Mouse (Mus musculus): ENCODE results near the gene Pgbd5.
A peak's percentile ranks its signal among the peaks of the same experiment; 100 is the strongest.

Gene Pgbd5

DNA sequence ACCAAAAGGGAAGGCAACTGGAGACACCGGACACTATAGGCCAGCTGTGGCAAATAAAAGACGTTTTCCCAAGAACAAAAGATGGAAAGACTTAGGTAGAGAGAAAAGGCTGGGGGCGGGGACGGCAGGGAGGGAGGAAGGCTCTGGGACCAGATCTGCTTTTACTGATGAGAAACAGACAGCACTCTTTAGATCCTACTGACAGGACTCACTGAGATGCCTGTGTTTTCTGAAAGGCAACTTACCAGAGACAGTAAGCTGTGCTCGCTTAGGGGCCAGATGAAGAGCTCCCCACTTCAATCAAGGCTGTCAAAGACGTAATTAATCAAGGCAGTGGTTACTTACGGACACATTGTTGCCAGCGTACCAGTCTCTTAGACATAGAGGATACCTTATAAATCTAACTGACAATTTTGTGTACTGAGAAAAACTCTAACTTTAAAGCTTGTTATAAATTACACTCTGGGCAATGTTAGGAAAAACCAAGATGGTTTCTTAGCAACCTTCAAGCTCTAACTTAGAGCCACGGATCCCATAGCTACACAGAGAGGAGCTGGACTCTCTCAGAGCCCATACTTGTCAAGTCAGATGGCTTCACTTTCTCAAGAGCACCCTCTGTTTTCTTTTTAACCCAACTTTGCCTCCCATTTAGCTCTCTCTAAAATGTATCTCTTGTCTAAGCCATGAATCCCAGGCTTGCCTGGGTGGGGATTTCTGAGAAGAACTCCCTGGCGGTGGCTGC is 47.0 kb downstream of the Pgbd5 start:
- no peak for DNase-seq (ENCODE audit: low spot score in 2 of 2)

DNA sequence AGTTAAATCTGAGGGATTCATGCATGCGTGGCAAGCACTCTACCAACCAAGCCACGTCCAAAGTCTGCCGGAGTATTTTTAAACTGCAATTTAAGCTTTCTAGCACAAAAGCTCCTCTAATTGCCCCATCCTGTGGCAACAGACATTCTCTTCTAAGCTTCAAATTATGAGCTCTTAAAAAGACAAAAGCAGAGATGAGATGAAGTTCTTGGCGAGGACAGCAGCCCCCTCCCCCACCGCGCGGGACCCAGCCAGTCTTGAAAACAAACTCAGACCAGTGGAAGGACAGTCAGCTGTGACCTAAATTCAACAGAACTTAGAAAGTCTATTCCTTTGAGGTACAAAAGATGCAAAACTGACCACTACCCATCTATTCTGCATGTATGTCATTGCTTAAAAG is 48.3 kb downstream of the Pgbd5 start:
- DNase-seq (ENCODE audit: low spot score in 2 of 2) = no peak

DNA sequence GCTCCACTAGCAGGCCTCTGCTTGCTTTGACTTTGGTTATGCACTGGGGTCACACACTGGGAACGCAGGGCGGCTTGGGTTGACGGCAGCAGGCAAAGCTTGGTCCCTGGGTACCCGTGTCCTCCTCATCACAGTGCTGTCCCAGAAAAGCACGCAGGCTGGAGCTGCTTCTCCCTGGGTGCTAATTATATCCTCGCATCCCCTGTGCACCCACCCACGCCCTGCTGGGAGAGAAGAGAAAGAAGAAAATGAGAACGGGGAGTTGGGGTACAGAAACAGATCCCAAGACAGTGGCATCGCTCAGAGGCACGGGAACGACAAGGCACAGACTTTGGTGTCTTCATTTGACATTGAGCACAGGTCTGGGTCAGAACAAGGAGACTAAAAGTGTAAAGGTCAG is 50.0 kb downstream of the Pgbd5 start:
- DNase-seq (ENCODE audit: low spot score in 2 of 2) = no peak

DNA sequence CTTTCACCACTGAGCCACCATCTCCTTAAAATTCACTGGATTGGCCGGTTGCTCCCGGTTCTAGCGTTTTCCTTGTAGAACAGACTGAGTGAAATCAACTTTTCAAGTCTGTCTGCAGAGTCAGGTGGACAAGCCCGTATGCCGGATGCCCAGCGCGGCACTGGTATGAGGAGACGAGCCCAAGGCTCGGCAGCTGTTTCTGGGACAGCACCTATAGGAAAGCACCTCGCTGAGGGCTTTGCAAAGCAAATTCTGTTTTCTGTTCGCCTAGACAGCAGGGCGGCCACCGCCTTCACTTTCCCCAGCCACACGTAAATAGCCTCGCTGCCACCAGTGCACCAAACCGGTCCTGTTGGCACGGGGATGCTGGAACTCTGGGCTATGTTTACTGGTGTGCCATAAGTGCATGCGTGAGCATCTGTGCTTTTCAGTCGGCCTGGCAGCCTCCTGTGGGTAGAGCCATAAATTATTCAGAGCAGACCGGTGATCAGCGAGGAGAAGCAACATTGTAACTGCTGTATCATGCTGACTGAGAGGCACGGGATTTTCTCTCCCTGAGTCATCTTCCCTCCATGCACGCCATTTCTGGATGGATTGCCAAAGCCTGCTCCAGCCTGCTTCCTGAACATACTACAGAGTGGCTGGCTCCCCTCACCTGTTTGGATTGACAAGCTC is 53.1 kb downstream of the Pgbd5 start:
- DNase-seq (ENCODE audit: low spot score in 2 of 2) = no peak

- no peak for DNase-seq (ENCODE audit: low spot score in 2 of 2)
Measured at GRCm38 (mm10) chr8:124384336-124384735, 55.1 kb downstream of the Pgbd5 start.

GRCm38 (mm10) chr8:124382235-124382634 is 57.2 kb downstream of the Pgbd5 start:
- DNase-seq (ENCODE audit: low spot score in 2 of 2) = no peak

GRCm38 (mm10) chr8:124379289-124379688 is 60.2 kb downstream of the Pgbd5 start:
- DNase-seq (ENCODE audit: low spot score in 2 of 2) = no peak

DNA sequence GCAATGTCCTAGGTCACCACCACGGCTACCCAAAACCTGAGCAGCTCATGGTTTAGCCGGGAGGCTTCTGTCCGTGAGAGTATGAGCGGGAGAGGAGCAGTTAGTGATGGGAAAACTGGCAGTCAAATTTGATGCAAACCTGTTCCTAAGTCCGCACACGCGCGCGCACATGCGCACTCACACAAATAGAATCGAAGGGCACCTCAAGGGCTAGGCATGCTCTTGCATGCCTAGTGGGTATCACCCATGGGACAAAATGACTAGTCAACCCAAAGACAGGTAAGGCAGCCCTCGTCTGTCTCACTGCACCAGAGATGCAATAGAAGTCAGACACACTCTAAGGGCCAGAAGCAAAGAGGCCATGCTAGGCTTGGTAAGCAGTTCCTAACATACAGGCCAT is 63.1 kb downstream of the Pgbd5 start:
- DNase-seq (ENCODE audit: low spot score in 2 of 2) = no peak

DNA sequence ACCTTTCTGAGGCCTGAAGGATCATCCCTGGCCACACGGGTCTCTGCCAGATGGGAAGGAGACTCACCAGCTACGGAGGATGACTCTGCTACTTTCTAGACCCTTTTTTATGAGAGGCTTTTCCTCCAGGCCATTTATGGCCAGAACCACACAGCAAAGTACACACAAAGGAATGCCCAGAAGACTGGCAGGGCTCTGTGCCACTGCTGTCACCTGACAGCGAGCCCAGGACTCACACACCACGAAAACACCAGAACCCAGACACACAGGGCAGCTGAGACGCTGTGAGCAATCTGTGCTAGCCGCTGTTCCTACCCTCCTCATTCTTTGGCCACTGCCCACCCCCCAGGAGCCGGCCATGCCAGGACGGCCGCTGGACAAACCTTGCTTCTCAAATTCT is 63.7 kb downstream of the Pgbd5 start:
- no peak for DNase-seq (ENCODE audit: low spot score in 2 of 2)

- no peak for DNase-seq (ENCODE audit: low spot score in 2 of 2)
Measured at GRCm38 (mm10) chr8:124375168-124375567, 64.3 kb downstream of the Pgbd5 start.

- DNase-seq (ENCODE audit: low spot score in 2 of 2) = no peak
Measured at GRCm38 (mm10) chr8:124373753-124374152, 65.7 kb downstream of the Pgbd5 start.

DNA sequence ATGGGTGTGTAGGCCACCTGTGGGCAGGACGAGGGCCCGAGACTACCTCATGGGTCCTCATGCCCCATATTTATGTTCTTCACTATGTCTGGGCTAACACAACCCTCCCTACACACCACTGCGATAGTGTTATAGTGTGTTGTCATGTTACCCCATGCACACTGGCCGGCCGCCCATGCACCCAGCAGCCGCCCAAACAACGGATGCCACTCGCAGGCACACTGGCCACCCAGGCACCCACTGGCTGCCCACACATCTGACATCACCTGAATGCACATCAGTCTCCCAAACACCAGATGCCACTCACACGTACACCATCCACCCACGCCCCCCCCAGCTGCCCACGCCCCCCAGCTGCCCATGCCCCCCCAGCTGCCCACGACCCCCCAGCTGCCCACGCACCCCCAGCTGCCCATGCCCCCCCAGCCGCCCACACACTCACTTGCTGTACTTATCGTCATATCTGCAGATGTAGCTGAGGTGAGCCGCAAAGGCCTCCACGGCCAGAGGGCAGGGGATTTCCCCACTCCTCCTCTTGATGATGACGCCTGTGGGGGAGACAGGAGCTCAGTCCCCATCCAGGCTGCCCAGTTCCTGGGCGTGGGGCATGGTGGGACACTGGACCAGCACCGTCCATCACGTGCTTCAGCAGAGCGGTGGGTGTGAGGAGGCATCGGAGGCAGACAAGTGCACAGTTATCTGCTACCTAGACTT is 67.9 kb downstream of the Pgbd5 start:
- no peak for DNase-seq (ENCODE audit: low spot score in 2 of 2)

DNA sequence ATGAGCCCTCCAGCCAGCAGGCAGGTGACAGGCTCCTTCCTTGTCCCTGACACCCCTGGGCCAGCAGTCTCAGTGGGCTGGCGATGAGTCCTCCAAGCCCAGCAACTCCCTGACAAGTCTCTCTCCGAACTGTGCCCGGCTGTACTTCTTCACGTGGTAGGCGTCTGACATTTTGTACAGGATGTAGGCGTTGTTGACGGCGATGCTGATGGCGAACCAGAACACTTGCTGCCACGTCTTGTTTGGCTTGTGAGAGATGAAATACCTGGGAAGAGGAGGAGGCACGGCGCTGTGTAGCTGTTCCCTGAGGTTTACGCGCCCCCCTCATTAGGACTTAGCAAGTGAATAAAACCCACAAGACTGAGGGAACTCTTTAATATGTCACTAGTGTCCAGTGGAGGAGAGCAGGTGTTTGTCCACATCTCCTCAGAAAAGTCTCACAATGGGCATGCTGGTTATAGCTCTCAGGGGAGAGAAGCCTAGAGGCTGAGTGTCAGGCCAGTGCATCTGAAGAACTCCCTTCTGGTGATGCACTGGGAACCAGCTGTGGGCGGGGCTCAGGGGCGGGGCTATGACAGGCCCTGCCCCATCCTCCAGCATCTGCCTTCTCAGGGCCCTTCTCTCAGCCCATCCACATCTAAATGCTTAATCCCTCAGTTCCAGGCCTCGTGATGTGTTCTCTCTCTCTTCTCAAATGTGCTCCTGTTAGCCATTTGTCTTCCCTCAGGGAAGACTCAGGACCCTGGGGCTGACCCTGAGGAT is 68.9 kb downstream of the Pgbd5 start:
- no peak for DNase-seq (ENCODE audit: low spot score in 2 of 2)

- DNase-seq (ENCODE audit: low spot score in 2 of 2) = peak in 1 of 2 experiments; percentile 53
Measured at GRCm38 (mm10) chr8:124368213-124368612, 71.2 kb downstream of the Pgbd5 start.

DNA sequence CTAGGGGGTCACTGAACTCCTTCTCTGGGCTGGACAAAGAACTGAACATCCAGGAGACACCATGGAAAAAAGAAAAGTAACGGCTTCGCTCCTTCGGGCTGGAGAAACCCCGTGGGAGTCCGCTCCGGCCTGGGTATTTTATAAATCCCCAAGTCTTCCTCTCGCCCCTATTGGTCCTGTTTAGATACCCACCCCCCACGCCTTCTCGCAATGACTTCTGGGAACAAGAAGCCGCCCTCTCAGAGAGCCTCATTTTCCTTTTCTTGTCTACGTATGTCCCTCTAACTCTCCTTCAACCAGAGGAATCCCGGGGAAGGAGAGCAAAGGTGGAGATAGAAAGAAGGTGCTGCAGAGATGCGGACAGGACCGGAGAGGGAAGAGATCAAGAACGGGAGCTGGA is 76.1 kb downstream of the Pgbd5 start:
- DNase-seq (ENCODE audit: low spot score in 2 of 2) = no peak

GRCm38 (mm10) chr8:124362589-124362988 is 76.9 kb downstream of the Pgbd5 start:
- DNase-seq (ENCODE audit: low spot score in 2 of 2) = no peak

DNA sequence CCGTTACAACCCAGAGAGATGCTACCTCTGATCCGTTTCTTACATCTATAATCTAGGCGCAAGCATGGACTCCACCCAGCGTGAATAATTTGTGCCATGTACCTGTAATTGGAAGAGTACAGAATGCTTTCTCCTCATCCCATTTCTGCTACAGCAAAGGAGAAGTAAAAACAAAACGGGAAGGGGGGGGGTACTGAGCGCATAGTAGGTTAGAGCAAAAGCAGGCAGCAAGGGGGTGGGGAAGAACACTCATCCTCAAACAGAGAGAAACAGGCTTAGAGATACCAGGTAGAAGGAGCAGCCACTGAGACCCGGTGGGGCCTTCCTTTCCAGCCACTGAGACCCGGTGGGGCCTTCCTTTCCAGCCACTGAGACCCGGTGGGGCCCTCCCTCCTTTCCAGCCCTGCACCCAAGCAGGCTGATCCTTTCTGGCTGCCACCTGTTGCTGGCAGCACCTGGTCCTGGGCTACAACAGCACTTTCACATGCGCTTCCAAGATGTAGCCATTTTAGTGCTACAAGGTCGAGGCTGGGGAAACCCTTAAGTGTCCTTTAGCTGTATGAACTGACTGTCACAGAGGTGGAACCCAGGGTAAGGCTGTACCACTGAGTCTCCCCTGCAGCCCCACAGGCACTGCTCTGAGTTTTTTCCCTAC is 77.6 kb downstream of the Pgbd5 start:
- no peak for DNase-seq (ENCODE audit: low spot score in 2 of 2)

- DNase-seq (ENCODE audit: low spot score in 2 of 2) = no peak
Measured at GRCm38 (mm10) chr8:124360911-124361310, 78.5 kb downstream of the Pgbd5 start.

- no peak for DNase-seq (ENCODE audit: low spot score in 2 of 2)
Measured at GRCm38 (mm10) chr8:124351636-124352035, 87.8 kb downstream of the Pgbd5 start.

GRCm38 (mm10) chr8:124349663-124350062 is 89.8 kb downstream of the Pgbd5 start:
- peak; percentile 38 to 67 for DNase-seq (ENCODE audit: low spot score in 2 of 2)

DNA sequence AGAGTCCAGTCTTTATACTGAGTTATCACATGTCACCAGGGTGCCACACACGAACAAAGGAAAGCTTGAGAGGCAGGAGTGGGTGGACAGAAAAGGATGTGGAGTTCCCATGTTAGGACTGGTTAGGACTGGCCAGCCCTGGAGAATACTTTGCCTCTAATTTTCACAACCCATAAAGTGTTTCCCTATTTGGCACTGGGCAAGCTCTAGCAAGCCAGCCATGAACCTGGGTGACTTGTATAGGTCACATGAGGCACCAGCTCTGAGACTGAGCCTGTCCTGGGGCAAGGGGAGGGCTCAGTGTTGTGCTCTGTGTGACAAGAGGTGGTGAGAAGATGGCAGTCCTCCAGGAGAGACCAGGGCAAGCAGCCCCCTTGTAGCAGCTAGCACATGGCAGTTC is 91.4 kb downstream of the Pgbd5 start:
- DNase-seq (ENCODE audit: low spot score in 2 of 2) = no peak

Data from spleen, postnatal 14 days (tissue).